Mouse (Mus musculus) bone marrow, adult 2 months (tissue): ENCODE results near the gene Glipr1.
A peak's percentile ranks its signal among the peaks of the same experiment; 100 is the strongest.

Experiments used
- CTCF ChIP-seq: fragments of 200-500 bp; IDR thresholded peaks from 2 replicates; pipeline ENCODE4 v1.5.1; 2011; ENCODE audit warnings: low read length, control low read depth; ENCODE audit not compliant: control insufficient read depth, insufficient read depth
- POLR2A ChIP-seq: fragments of 200-500 bp; IDR thresholded peaks from 2 replicates; pipeline ENCODE4 v1.6.1; 2011; ENCODE audit warnings: low read depth, mild to moderate bottlenecking, control low read depth, low read length, borderline replicate concordance; ENCODE audit not compliant: control insufficient read depth

DNA sequence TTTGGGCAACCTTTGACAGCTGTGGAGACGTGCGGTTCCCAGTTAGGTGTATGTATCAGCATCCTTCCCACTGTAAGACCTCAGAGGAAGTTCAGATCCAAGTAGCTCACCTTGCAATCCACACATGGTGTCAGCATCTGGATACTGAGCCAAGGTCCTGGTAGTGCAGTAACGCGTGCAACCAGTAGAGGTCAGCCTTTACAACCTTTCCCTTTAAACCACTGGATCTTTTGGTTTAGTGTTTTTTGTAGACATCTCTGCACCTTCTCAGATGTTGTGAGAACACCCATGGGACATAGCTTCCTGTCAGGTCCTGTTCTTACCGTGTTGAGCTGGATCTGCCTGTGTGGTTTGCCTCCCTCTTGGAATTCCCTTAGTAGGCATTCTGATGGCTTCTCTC lies 24.8 kb downstream of the Glipr1 start:
- TF ChIP-seq CTCF (peak; percentile 69), POLR2A (no peak)
